Mouse (Mus musculus): ENCODE results near the gene Fgfr2. TPM values are rescaled to one million over a fixed set of nuclear protein-coding genes. Genes with fewer than 3 reads are reported as not detected.
"Not testable (repeated sequence)": the region's sequence is repeated elsewhere in the genome, so short reads cannot be mapped to it uniquely, and the experiment has no call there.

The Fgfr2 gene
- total RNA-seq, 2 experiments from 2014 or later = 0.26 to 0.51 TPM

- no peak for ATAC-seq (ENCODE audit: poor library complexity, severe bottlenecking)
These were observed 553.1 kb downstream of the Fgfr2 start for GRCm38 (mm10) chr7:132570071-132570470.

- peak; percentile 95 for ATAC-seq (ENCODE audit: poor library complexity, severe bottlenecking)
These were observed 554.3 kb downstream of the Fgfr2 start for GRCm38 (mm10) chr7:132568817-132569216.

- ATAC-seq (ENCODE audit: poor library complexity, severe bottlenecking) = no peak
These were observed 557.3 kb downstream of the Fgfr2 start for GRCm38 (mm10) chr7:132565831-132566230.

- no peak for ATAC-seq (ENCODE audit: poor library complexity, severe bottlenecking)
These were observed 563.9 kb downstream of the Fgfr2 start for GRCm38 (mm10) chr7:132559138-132559766.

GRCm38 (mm10) chr7:132558141-132558736 lies 564.9 kb downstream of the Fgfr2 start:
- ATAC-seq (ENCODE audit: poor library complexity, severe bottlenecking) = no peak

GRCm38 (mm10) chr7:132556575-132556974 lies 566.6 kb downstream of the Fgfr2 start:
- ATAC-seq (ENCODE audit: poor library complexity, severe bottlenecking) = no peak

- ATAC-seq (ENCODE audit: poor library complexity, severe bottlenecking) = no peak
These were observed 567.2 kb downstream of the Fgfr2 start for GRCm38 (mm10) chr7:132555911-132556310.

GRCm38 (mm10) chr7:132554091-132554490 lies 569.1 kb downstream of the Fgfr2 start:
- no peak for ATAC-seq (ENCODE audit: poor library complexity, severe bottlenecking)

GRCm38 (mm10) chr7:132551351-132552126 lies 571.6 kb downstream of the Fgfr2 start:
- ATAC-seq (ENCODE audit: poor library complexity, severe bottlenecking) = peak; percentile 99

GRCm38 (mm10) chr7:132547126-132547525 lies 576.0 kb downstream of the Fgfr2 start:
- ATAC-seq (ENCODE audit: poor library complexity, severe bottlenecking) = no peak

GRCm38 (mm10) chr7:132542427-132542826 lies 580.7 kb downstream of the Fgfr2 start:
- no peak for ATAC-seq (ENCODE audit: poor library complexity, severe bottlenecking)

GRCm38 (mm10) chr7:132541566-132541965 lies 581.6 kb downstream of the Fgfr2 start:
- ATAC-seq (ENCODE audit: poor library complexity, severe bottlenecking) = peak; percentile 90

GRCm38 (mm10) chr7:132540597-132540996 lies 582.6 kb downstream of the Fgfr2 start:
- no peak for ATAC-seq (ENCODE audit: poor library complexity, severe bottlenecking)

- no peak for ATAC-seq (ENCODE audit: poor library complexity, severe bottlenecking)
These were observed 593.9 kb downstream of the Fgfr2 start for GRCm38 (mm10) chr7:132529206-132529605.

GRCm38 (mm10) chr7:132513419-132513982 lies 609.6 kb downstream of the Fgfr2 start:
- ATAC-seq (ENCODE audit: poor library complexity, severe bottlenecking) = no peak

- no peak for ATAC-seq (ENCODE audit: poor library complexity, severe bottlenecking)
These were observed 614.0 kb downstream of the Fgfr2 start for GRCm38 (mm10) chr7:132509110-132509509.

- peak; percentile 56 for ATAC-seq (ENCODE audit: poor library complexity, severe bottlenecking)
These were observed 615.8 kb downstream of the Fgfr2 start for GRCm38 (mm10) chr7:132507361-132507760.

GRCm38 (mm10) chr7:132506226-132506625 lies 616.9 kb downstream of the Fgfr2 start:
- no peak for ATAC-seq (ENCODE audit: poor library complexity, severe bottlenecking)

GRCm38 (mm10) chr7:132502445-132502844 lies 620.7 kb downstream of the Fgfr2 start:
- ATAC-seq (ENCODE audit: poor library complexity, severe bottlenecking) = not testable (repeated sequence)

- ATAC-seq (ENCODE audit: poor library complexity, severe bottlenecking) = no peak
These were observed 626.0 kb downstream of the Fgfr2 start for GRCm38 (mm10) chr7:132497142-132497541.

GRCm38 (mm10) chr7:132494263-132494662 lies 628.9 kb downstream of the Fgfr2 start:
- ATAC-seq (ENCODE audit: poor library complexity, severe bottlenecking) = no peak

- ATAC-seq (ENCODE audit: poor library complexity, severe bottlenecking) = no peak
These were observed 629.5 kb downstream of the Fgfr2 start for GRCm38 (mm10) chr7:132493632-132494031.
